Mouse (Mus musculus) MEL (cell line): ENCODE data around the gene Tbx15.

Source experiments
- CTCF ChIP-seq, 3 experiments: IDR thresholded peaks in 2 of 3; conservative IDR thresholded peaks in 1 of 3; 2 replicates each; pipeline ENCODE4 v1.5.1; 2011 to 2012; ENCODE audit warnings: low read length in 3 of 3, low read depth in 2 of 3, mild to moderate bottlenecking in 2 of 3, improper control_type of control experiment in 1 of 3, inconsistent platforms in 1 of 3, mixed read lengths in 1 of 3, moderate library complexity in 1 of 3; ENCODE audit not compliant: control insufficient read depth in 1 of 3, insufficient read depth in 1 of 3, poor library complexity in 1 of 3, severe bottlenecking in 1 of 3
- ELF1 ChIP-seq: IDR thresholded peaks from 2 replicates; pipeline ENCODE4 v1.6.1; 2014; ENCODE audit warnings: low read depth, mild to moderate bottlenecking, inconsistent platforms, low read length, improper control_type of control experiment, moderate library complexity
- EP300 ChIP-seq, 2 experiments: IDR thresholded peaks; 2 replicates each; pipeline ENCODE4 v1.6.1; 2011; ENCODE audit warnings: improper control_type of control experiment in 2 of 2, low read length in 2 of 2, low read depth in 1 of 2, mild to moderate bottlenecking in 1 of 2
- HCFC1 ChIP-seq: IDR thresholded peaks from 2 replicates; pipeline ENCODE4 v1.6.1; 2012; ENCODE audit warnings: low read depth, mild to moderate bottlenecking, inconsistent platforms, low read length, improper control_type of control experiment, moderate library complexity
- JUND ChIP-seq: IDR thresholded peaks from 2 replicates; pipeline ENCODE4 v1.6.1; 2011; ENCODE audit warnings: low read depth, mild to moderate bottlenecking, improper control_type of control experiment, low read length
- NRF1 ChIP-seq: IDR thresholded peaks from 2 replicates; pipeline ENCODE4 v1.6.1; 2014; ENCODE audit warnings: low read depth, mild to moderate bottlenecking, inconsistent platforms, low read length, improper control_type of control experiment, moderate library complexity; ENCODE audit not compliant: poor library complexity, insufficient read depth, severe bottlenecking
- POLR2A ChIP-seq, 2 experiments: IDR thresholded peaks; 2 replicates each; pipeline ENCODE4 v1.6.1; 2011 to 2012; ENCODE audit warnings: low read length in 2 of 2, mild to moderate bottlenecking in 2 of 2, control low read depth in 1 of 2, improper control_type of control experiment in 1 of 2, low read depth in 1 of 2, moderate library complexity in 1 of 2; ENCODE audit not compliant: control insufficient read depth in 1 of 2, insufficient read depth in 1 of 2, poor library complexity in 1 of 2
- RAD21 ChIP-seq: IDR thresholded peaks from 2 replicates; pipeline ENCODE4 v1.6.1; 2011; ENCODE audit warnings: mild to moderate bottlenecking, low read depth, low read length, improper control_type of control experiment
- SIN3A ChIP-seq: IDR thresholded peaks from 2 replicates; pipeline ENCODE4 v1.6.1; 2012; ENCODE audit warnings: low read length, improper control_type of control experiment, inconsistent platforms
- TCF12 ChIP-seq: IDR thresholded peaks from 2 replicates; pipeline ENCODE4 v1.6.1; 2014; ENCODE audit warnings: low read depth, mild to moderate bottlenecking, inconsistent platforms, low read length, improper control_type of control experiment, moderate library complexity
- ZKSCAN1 ChIP-seq: IDR thresholded peaks from 2 replicates; pipeline ENCODE4 v1.6.1; 2012; ENCODE audit warnings: low read depth, mild to moderate bottlenecking, inconsistent platforms, low read length, improper control_type of control experiment, moderate library complexity
- ZNF384 ChIP-seq: IDR thresholded peaks from 2 replicates; pipeline ENCODE4 v1.6.1; 2012; ENCODE audit warnings: low read depth, mild to moderate bottlenecking, inconsistent platforms, low read length, improper control_type of control experiment

DNA sequence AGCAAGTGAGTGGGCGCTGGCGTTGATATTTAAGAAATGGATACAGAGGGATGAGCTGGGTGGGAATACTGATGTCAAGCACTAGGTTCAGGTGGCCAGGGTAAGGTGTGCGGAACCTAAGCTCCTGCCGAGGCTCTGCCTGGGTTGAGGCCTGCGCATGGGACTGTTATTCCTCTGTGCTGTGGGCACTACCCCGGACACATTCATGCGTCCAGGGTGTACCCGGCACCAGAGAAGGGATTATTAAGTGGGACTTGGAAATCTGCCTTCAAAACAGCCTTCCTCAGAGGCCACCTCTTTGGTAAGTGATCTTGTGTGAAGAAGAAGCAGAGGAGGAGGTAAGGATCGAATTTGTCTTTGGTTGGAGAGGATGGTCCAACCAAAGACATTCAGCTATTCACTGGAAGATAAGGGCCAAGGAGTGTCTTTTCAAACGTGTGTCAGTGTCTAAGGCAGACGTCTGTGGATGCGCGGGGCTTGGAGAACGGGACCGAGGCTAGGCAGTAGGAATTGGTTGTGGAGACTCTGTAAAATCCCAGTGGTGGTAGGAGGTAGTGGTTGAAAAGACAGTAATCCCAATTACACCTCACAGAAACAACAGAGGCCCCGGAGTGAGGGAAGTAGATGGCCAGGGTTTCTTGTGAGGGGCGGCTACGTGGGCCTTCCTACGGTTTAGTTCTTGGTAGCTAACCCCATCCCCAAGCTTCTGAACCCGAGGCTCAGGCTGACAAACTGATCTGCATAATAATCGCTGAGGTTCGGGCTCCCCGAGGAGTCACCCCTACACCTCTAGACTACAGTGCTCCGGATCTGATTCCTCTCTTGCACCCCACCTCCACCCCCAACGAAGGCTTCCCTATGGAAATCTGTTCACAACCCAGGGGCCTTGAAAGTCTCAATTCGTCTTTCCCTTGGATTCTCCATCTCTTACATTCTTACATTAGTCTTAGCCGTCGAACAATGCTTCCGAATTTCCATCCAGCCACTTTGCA is 17.7 kb downstream of the Tbx15 start:
- TF ChIP-seq POLR2A (IDR thresholded peaks at IDR 0.05; ENCODE audit: control insufficient read depth in 1 of 2, insufficient read depth in 1 of 2, low read depth in 1 of 2, low read length in 2 of 2, poor library complexity in 1 of 2) (no peak), SIN3A (no peak), TCF12 (no peak), RAD21 (no peak), JUND (no peak), ELF1 (no peak), ZNF384 (no peak), NRF1 (no peak), ZKSCAN1 (no peak), EP300 (IDR thresholded peaks at IDR 0.05; ENCODE audit: low read depth in 1 of 2, low read length in 2 of 2) (no peak), HCFC1 (no peak), CTCF (IDR thresholded peaks at IDR 0.05 in 2 of 3, conservative IDR thresholded peaks at IDR 0.05 in 1 of 3; ENCODE audit: control insufficient read depth in 1 of 3, insufficient read depth in 1 of 3, low read depth in 2 of 3, low read length in 3 of 3, poor library complexity in 1 of 3, severe bottlenecking in 1 of 3) (no peak)
